Mouse (Mus musculus): ENCODE results near the gene Clasrp. TPM values are rescaled to one million over a fixed set of nuclear protein-coding genes. Genes with fewer than 3 reads are reported as not detected.

Gene Clasrp
- polyA plus RNA-seq, 1 experiment = 41.1 TPM

- TF ChIP-seq CTCF (IDR thresholded peaks at IDR 0.05; ENCODE audit: low read depth, low read length) (peak; percentile 44; the same call in 1 of the 2 replicates), POLR2A (IDR thresholded peaks at IDR 0.05; ENCODE audit: borderline replicate concordance, low read depth, low read length) (no peak)
These were observed 15.1 kb downstream of the Clasrp start for GRCm38 (mm10) chr7:19589207-19589606.

GRCm38 (mm10) chr7:19586269-19586668 lies 18.0 kb downstream of the Clasrp start:
- Histone ChIP-seq H3K4me3 (ENCODE audit: insufficient read depth, low read length) (no peak overlapping the region), H3K4me1 (ENCODE audit: control insufficient read depth, insufficient read depth, low read length) (peaks cover 4% of the 10 kb centered on the region; the same call in 1 of the 2 replicates), H3K27ac (ENCODE audit: insufficient read depth, low read depth, low read length) (no peak overlapping the region)
- TF ChIP-seq POLR2A (IDR thresholded peaks at IDR 0.05; ENCODE audit: borderline replicate concordance, low read depth, low read length) (no peak), CTCF (IDR thresholded peaks at IDR 0.05; ENCODE audit: low read depth, low read length) (no peak)

More at GRCm38 (mm10) chr7:19589207-19589606, 15.1 kb downstream of the Clasrp start:
- Histone ChIP-seq H3K4me1 (ENCODE audit: control insufficient read depth, insufficient read depth, low read length) (peaks cover 4% of the 10 kb centered on the region; the same call in 1 of the 2 replicates), H3K27ac (ENCODE audit: insufficient read depth, low read depth, low read length) (no peak overlapping the region), H3K4me3 (ENCODE audit: insufficient read depth, low read length) (no peak overlapping the region)

GRCm38 (mm10) chr7:19580634-19581033 lies 23.7 kb downstream of the Clasrp start:
- no peak for TF ChIP-seq CTCF (IDR thresholded peaks at IDR 0.05; ENCODE audit: low read depth, low read length)
- no peak for TF ChIP-seq POLR2A (IDR thresholded peaks at IDR 0.05; ENCODE audit: borderline replicate concordance, low read depth, low read length)
- H3K4me3 ChIP-seq (ENCODE audit: insufficient read depth, low read length) = no peak overlapping the region
- H3K27ac ChIP-seq (ENCODE audit: insufficient read depth, low read depth, low read length) = no peak overlapping the region
- H3K4me1 ChIP-seq (ENCODE audit: control insufficient read depth, insufficient read depth, low read length) = peaks cover 7% of the 10 kb centered on the region; the same call in 1 of the 2 replicates

GRCm38 (mm10) chr7:19579751-19580150 lies 24.5 kb downstream of the Clasrp start:
- no peak overlapping the region for H3K27ac ChIP-seq (ENCODE audit: insufficient read depth, low read depth, low read length)
- peaks cover 7% of the 10 kb centered on the region; the same call in 1 of the 2 replicates for H3K4me1 ChIP-seq (ENCODE audit: control insufficient read depth, insufficient read depth, low read length)

GRCm38 (mm10) chr7:19578436-19578835 lies 25.9 kb downstream of the Clasrp start:
- peaks cover 12% of the 10 kb centered on the region for H3K4me1 ChIP-seq (ENCODE audit: control insufficient read depth, insufficient read depth, low read length)
- H3K4me3 ChIP-seq (ENCODE audit: insufficient read depth, low read length) = peak overlapping the region; percentile 63; the same call in 1 of the 2 replicates
- TF ChIP-seq POLR2A (IDR thresholded peaks at IDR 0.05; ENCODE audit: borderline replicate concordance, low read depth, low read length) (no peak), CTCF (IDR thresholded peaks at IDR 0.05; ENCODE audit: low read depth, low read length) (no peak)
- no peak overlapping the region for H3K27ac ChIP-seq (ENCODE audit: insufficient read depth, low read depth, low read length)

More at GRCm38 (mm10) chr7:19579751-19580150, 24.5 kb downstream of the Clasrp start:
- no peak for TF ChIP-seq CTCF (IDR thresholded peaks at IDR 0.05; ENCODE audit: low read depth, low read length)
- TF ChIP-seq POLR2A (IDR thresholded peaks at IDR 0.05; ENCODE audit: borderline replicate concordance, low read depth, low read length) = no peak
- H3K4me3 ChIP-seq (ENCODE audit: insufficient read depth, low read length) = no peak overlapping the region

GRCm38 (mm10) chr7:19577877-19578414 lies 26.3 kb downstream of the Clasrp start:
- peaks cover 12% of the 10 kb centered on the region for H3K4me1 ChIP-seq (ENCODE audit: control insufficient read depth, insufficient read depth, low read length)
- TF ChIP-seq CTCF (IDR thresholded peaks at IDR 0.05; ENCODE audit: low read depth, low read length) (no peak), POLR2A (IDR thresholded peaks at IDR 0.05; ENCODE audit: borderline replicate concordance, low read depth, low read length) (no peak)
- peak overlapping the region; percentile 17; the same call in 1 of the 2 replicates for H3K27ac ChIP-seq (ENCODE audit: insufficient read depth, low read depth, low read length)
- H3K4me3 ChIP-seq (ENCODE audit: insufficient read depth, low read length) = peak overlapping the region; percentile 63

- Histone ChIP-seq H3K27ac (ENCODE audit: insufficient read depth, low read depth, low read length) (peak within 1 kb of the TSS; percentile 17; the same call in 1 of the 2 replicates), H3K4me3 (ENCODE audit: insufficient read depth, low read length) (peak within 1 kb of the TSS; percentile 63), H3K4me1 (ENCODE audit: control insufficient read depth, insufficient read depth, low read length) (peaks cover 12% of the 10 kb centered on the region)
- TF ChIP-seq POLR2A (IDR thresholded peaks at IDR 0.05; ENCODE audit: borderline replicate concordance, low read depth, low read length) = no peak
- TF ChIP-seq CTCF (IDR thresholded peaks at IDR 0.05; ENCODE audit: low read depth, low read length) = no peak
These were observed 27.0 kb downstream of the Clasrp start, which contains the start of the genes Zfp296 and Gemin7 for GRCm38 (mm10) chr7:19577141-19577852. TSS of gene Zfp296 (plus strand) at chr7:19577287. TSS of gene Gemin7 (minus strand) at chr7:19577595.

- no peak for TF ChIP-seq POLR2A (IDR thresholded peaks at IDR 0.05; ENCODE audit: borderline replicate concordance, low read depth, low read length)
- TF ChIP-seq CTCF (IDR thresholded peaks at IDR 0.05; ENCODE audit: low read depth, low read length) = no peak
- H3K4me1 ChIP-seq (ENCODE audit: control insufficient read depth, insufficient read depth, low read length) = peaks cover 18% of the 10 kb centered on the region
- H3K27ac ChIP-seq (ENCODE audit: insufficient read depth, low read depth, low read length) = no peak overlapping the region
- H3K4me3 ChIP-seq (ENCODE audit: insufficient read depth, low read length) = no peak overlapping the region
These were observed 28.7 kb downstream of the Clasrp start for GRCm38 (mm10) chr7:19575559-19575958.

- Histone ChIP-seq H3K4me3 (ENCODE audit: insufficient read depth, low read length) (peak overlapping the region; percentile 66), H3K4me1 (ENCODE audit: control insufficient read depth, insufficient read depth, low read length) (peaks cover 18% of the 10 kb centered on the region), H3K27ac (ENCODE audit: insufficient read depth, low read depth, low read length) (peak overlapping the region; percentile 57; the same call in 1 of the 2 replicates)
- no peak for TF ChIP-seq CTCF (IDR thresholded peaks at IDR 0.05; ENCODE audit: low read depth, low read length)
- TF ChIP-seq POLR2A (IDR thresholded peaks at IDR 0.05; ENCODE audit: borderline replicate concordance, low read depth, low read length) = no peak
These were observed 30.5 kb downstream of the Clasrp start for GRCm38 (mm10) chr7:19573776-19574140.

All from bone marrow macrophage, adult 2 months (primary cell).